Mouse (Mus musculus) forebrain, embryonic 16.5 days (tissue): Measurements from ENCODE around the gene Muc3. TPM values are rescaled to one million over a fixed set of nuclear protein-coding genes. Genes with fewer than 3 reads are reported as not detected.
"Not testable (repeated sequence)": the region's sequence is repeated elsewhere in the genome, so short reads cannot be mapped to it uniquely, and the experiment has no call there.

Experiments used
- ATAC-seq: fragments of 200-750 bp; cut with Nextera tagmentation; 2 replicates; pipeline ENCODE4 v1.8.0; 2017; ENCODE audit warnings: mild to moderate bottlenecking, moderate library complexity
- H3K27ac ChIP-seq: fragments of 300-500 bp; sonication (generic); 2 replicates; pipeline ENCODE4 v1.5.1; 2014; ENCODE audit warnings: low read length, control low read depth
- H3K27me3 ChIP-seq: fragments of 300-500 bp; sonication (generic); replicated peaks from 2 replicates; pipeline ENCODE4 v1.6.1; 2014; ENCODE audit warnings: low read length; ENCODE audit not compliant: control insufficient read depth, insufficient read depth
- H3K36me3 ChIP-seq: fragments of 300-500 bp; sonication (generic); 2 replicates; pipeline ENCODE4 v1.6.1; 2014; ENCODE audit not compliant: control insufficient read depth, insufficient read depth
- H3K4me1 ChIP-seq: fragments of 300-500 bp; sonication (generic); replicated peaks from 2 replicates; pipeline ENCODE4 v1.6.1; 2014; ENCODE audit warnings: low read length; ENCODE audit not compliant: control insufficient read depth, insufficient read depth
- H3K4me2 ChIP-seq: fragments of 300-500 bp; sonication (generic); 2 replicates; pipeline ENCODE4 v1.6.1; 2014; ENCODE audit warnings: mild to moderate bottlenecking, low read length, control low read depth
- H3K4me3 ChIP-seq: fragments of 300-500 bp; sonication (generic); replicated peaks from 2 replicates; pipeline ENCODE4 v1.5.1; 2014; ENCODE audit warnings: mild to moderate bottlenecking, low read length, control low read depth
- H3K9ac ChIP-seq: fragments of 300-500 bp; sonication (generic); replicated peaks from 2 replicates; pipeline ENCODE4 v1.6.1; 2014; ENCODE audit warnings: low read depth, low read length, control low read depth
- H3K9me3 ChIP-seq: fragments of 300-500 bp; sonication (generic); 2 replicates; pipeline ENCODE4 v1.6.1; 2016; ENCODE audit warnings: low read length; ENCODE audit not compliant: control insufficient read depth
- WGBS: fragments of 180-500 bp; shearing (Covaris S2); extraction: QIAGEN DNeasy Blood & Tissue Kit; methylation state at CpG from one replicate; pipeline ENCODE4 v1.1.7; 2014; 5-methylcytosine and 5-hydroxymethylcytosine counted together
- polyA plus RNA-seq: library from polyadenylated mRNA; unstranded; fragments of >200 nt; fragmentation: Nextera tagmentation; extraction: Ambion mirVana; gene quantifications from 2 replicates; pipeline ENCODE4 v1.2.1, GENCODE M21; 2015

Gene Muc3
- not detected in 2 replicates for polyA plus RNA-seq

DNA sequence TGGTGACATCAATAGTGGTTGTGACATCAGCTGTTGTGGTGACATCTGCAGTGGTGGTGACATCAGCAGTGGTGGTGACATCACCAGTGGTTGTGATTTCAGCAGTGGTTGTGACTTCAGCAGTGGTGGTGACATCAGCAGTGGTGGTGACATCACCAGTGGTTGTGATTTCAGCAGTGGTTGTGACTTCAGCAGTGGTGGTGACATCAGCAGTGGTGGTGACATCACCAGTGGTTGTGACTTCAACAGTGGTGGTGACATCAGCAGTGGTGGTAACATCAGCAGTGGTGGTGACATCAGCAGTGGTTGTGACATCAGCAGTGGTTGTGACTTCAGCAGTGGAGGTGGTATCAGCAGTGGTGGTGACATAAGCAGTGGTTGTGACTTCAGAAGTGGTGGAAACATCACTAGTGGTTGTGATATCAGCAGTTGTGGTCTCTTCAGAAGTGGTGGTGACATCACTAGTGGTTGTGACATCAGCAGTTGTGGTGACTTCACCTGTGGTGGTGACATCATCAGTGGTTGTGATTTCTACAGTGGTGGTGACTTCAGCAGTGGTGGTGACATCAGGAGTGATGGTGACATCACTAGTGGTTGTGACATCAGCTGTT lies at the start of gene Muc3:
TSS of gene Muc3 (minus strand) at position 51 of the 611 bp plus-strand sequence.
- H3K4me2 ChIP-seq, H3K27me3 ChIP-seq, H3K9ac ChIP-seq, H3K36me3 ChIP-seq, H3K4me3 ChIP-seq, H3K27ac ChIP-seq, ATAC-seq, H3K9me3 ChIP-seq, H3K4me1 ChIP-seq: not testable (repeated sequence)

DNA sequence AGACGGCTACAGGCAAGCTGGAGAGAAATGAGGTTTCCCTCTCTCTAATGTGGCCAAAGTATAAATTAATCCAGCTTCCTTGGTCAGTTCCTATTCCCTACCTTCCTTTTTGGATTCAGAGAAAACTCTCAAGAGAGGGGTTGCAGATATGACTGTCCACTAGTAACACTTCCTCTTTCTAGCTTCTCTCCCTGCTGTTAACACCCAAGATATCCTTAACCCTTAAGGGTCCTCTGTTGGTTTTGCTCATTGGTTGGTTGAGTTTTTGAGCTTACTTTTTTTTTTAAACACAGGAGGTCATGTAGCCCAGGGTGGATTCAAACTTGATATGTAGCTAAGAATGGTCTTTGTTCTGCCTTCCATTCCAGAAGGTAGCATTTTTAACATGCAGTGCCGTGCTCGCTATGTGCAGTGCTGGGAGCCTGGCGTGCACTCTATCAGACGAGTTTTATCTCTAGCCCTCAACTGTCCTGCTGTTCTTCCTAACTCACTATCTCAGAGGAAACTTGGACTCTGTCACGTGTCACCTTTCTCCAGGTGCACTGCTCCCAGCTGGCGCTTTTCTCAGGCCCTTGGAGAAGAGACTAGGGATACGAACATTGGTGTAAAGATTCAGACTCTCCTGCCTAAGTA lies 45.5 kb upstream of the Muc3 start:
- no peak for ATAC-seq

DNA sequence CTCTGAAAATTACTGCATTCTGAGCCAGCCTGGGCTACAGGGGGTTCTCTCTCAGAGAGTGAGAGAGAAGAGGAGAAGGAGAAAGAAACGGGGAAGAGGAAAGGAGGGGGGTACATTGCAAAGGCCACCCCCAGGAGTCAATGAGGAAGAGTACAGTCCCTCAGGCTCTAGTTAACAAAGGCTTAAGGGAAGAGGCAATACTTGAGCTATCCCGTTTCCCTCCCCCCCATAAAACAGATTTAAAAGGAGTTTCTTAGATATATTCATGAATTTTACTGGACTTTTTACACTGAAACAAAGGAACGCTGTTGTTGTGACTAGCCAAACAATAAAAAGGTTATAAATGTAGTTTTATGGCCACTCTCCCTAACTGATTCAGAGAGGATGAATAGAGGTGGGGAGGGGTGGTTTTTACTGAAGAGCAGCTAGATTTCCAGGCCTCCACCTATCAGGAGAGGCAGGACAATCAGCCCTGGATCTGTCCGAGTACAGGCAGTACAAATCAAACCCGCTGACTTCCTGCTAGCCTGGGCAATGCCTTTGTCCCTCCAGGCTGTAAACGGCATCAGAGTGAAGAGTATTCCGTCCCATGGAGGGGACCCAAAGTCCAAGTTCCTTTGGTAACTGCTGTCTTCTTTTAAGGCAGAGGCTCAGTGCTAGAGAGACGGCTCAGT lies 44.3 kb upstream of the Muc3 start:
- WGBS, result 76% methylated on average over 8 of the region's 8 CpGs
- H3K9ac ChIP-seq, result no peak overlapping the region
- 0 out of 2 replicates have a peak, but pooled peaks cover 2% of the 10 kb centered on the region for H3K27me3 ChIP-seq
- H3K4me1 ChIP-seq, result no peaks in the 10 kb centered on the region
- no peak overlapping the region for H3K4me3 ChIP-seq
- H3K27ac ChIP-seq, result no peak overlapping the region
- no peaks in the 10 kb centered on the region for H3K36me3 ChIP-seq
- ATAC-seq, result no peak
- H3K4me2 ChIP-seq, result no peak overlapping the region
- no peaks in the 10 kb centered on the region for H3K9me3 ChIP-seq

More for the DNA sequence above, 45.5 kb upstream of the Muc3 start:
- H3K36me3 ChIP-seq, result no peaks in the 10 kb centered on the region
- no peak overlapping the region for H3K4me3 ChIP-seq
- H3K9ac ChIP-seq, result no peak overlapping the region
- no peaks in the 10 kb centered on the region for H3K9me3 ChIP-seq
- H3K4me1 ChIP-seq, result no peaks in the 10 kb centered on the region
- no peak overlapping the region for H3K27ac ChIP-seq
- H3K4me2 ChIP-seq, result no peak overlapping the region
- WGBS, result 84% methylated on average over 8 of the region's 8 CpGs
- no peaks in the 10 kb centered on the region for H3K27me3 ChIP-seq

DNA sequence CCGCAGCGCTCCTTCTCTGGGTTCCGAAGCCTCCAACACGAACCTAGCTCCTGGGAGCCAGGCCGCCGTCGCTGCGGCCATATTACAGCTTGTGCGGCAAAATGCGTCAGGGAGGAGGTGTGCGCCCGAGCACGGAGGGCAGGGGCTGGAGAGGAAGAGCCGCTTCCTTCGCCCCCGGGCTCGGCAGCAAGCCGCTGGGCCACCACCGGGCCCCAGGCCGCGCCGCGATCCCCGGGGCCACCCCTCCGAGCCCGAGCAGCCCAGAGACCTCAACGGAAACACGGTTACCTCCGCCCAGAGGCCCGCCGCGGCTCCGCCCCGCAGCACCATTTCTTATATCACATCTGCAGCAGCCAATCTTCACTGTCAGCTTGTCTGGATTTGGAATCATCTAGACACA lies 40.2 kb upstream of the Muc3 start:
- H3K27ac ChIP-seq, result no peak overlapping the region
- peak; percentile 18; the same call in 1 of the 2 replicates for ATAC-seq

DNA sequence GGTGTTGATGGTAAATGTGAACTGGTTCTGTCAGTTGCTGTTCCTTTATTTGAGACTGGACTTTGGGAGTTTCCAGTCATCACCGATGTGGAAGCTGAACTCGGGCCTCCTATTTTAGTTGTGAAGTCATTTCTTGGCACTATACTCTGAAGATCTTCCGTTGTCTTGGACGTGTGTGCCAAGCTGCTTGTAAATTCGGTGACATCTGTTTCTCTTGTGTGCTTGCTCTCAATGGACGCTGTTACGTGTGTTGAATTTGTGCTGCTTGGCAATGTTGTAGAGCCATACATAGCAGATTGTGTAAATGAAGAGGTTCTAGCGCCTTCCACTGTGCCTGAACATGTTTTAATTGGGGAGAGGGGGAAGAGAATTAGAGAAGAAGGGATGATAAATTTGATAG lies 36.2 kb upstream of the Muc3 start:
- Histone ChIP-seq H3K4me3 (no peak overlapping the region), H3K27ac (peak overlapping the region; percentile 8; the same call in 1 of the 2 replicates), H3K4me1 (no peaks in the 10 kb centered on the region; the same call in 1 of the 2 replicates), H3K9me3 (no peaks in the 10 kb centered on the region), H3K27me3 (0 out of 2 replicates have a peak, but pooled peaks cover 4% of the 10 kb centered on the region), H3K36me3 (no peaks in the 10 kb centered on the region), H3K9ac (no peak overlapping the region), H3K4me2 (no peak overlapping the region)
- WGBS, result 41% methylated on average over 8 of the region's 8 CpGs
- 0 out of 2 replicates have a peak, but pooled peaks have one; percentile 43 for ATAC-seq

More for the DNA sequence above, 40.2 kb upstream of the Muc3 start:
- Histone ChIP-seq H3K36me3 (no peaks in the 10 kb centered on the region), H3K4me2 (peak overlapping the region; percentile 74), H3K27me3 (0 out of 2 replicates have a peak, but pooled peaks cover 4% of the 10 kb centered on the region), H3K9ac (peak overlapping the region; percentile 78), H3K9me3 (no peaks in the 10 kb centered on the region), H3K4me1 (no peaks in the 10 kb centered on the region; the same call in 1 of the 2 replicates), H3K4me3 (peak overlapping the region; percentile 54)
- WGBS, result 1% methylated on average over 32 of the region's 34 CpGs

DNA sequence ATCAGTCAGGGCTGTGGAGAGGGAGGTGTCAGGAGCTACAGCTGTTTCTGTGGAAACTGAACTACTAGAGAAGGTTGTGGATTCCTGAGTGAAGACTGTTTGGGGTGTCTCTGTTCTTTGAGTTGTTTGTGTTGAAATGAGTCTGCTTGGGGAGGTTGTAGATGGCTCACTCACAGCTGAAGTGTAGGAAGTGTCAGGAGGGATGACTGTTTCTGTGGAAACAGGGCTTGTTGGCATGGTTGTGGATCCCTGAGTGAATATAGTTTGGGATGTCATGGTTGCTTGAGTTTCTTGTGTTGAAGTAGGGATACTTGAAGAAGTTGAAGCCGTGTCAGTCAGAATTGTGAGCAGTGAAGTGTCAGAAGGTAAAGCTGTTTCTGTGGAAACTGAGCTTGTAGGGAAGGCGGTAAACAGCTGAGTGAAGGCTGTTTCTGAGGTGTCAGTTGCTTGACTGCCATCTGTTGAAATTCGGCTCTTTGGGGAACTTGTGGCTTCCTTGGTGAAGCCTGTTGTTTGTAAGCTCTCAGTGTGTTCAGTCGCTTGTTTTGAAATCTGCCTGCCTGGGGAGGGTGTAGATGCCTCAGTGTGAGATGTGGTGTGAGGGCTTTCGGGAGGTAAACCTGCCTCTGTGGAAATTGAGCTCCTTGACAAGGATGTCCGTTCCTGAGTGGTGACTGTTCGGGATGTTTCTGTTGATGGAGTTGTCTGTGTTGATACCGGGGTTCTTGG lies 30.7 kb upstream of the Muc3 start:
- Histone ChIP-seq H3K9me3 (no peaks in the 10 kb centered on the region), H3K9ac (no peak overlapping the region), H3K36me3 (no peaks in the 10 kb centered on the region), H3K4me2 (no peak overlapping the region), H3K27me3 (no peaks in the 10 kb centered on the region), H3K4me1 (no peaks in the 10 kb centered on the region), H3K27ac (no peak overlapping the region), H3K4me3 (no peak overlapping the region)
- 80% methylated on average over 8 of the region's 8 CpGs for WGBS
- no peak for ATAC-seq

DNA sequence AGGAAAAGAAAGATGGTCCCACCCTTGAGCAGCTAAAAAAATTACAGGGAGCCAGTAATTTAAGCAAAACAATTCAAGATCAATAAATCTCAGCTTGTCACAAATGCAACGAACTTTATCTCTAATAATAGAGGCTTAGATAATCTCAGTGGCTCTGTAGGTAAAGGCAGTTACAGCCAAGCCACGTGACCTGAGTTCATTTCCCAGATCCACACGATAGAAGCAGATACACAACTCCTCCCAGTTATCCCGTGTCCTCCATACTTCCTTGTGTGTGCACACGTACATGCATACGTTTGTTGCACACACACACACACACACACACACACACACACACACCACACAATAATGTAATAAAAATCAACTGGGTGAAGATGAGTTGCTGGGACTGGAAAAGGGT lies 24.8 kb upstream of the Muc3 start:
- no peak overlapping the region for H3K27ac ChIP-seq
- no peak overlapping the region for H3K9ac ChIP-seq
- no peaks in the 10 kb centered on the region for H3K27me3 ChIP-seq
- no peak for ATAC-seq
- WGBS, result 81% methylated on average over 6 of the region's 6 CpGs
- H3K4me2 ChIP-seq, result no peak overlapping the region
- no peaks in the 10 kb centered on the region for H3K36me3 ChIP-seq
- H3K9me3 ChIP-seq, result no peaks in the 10 kb centered on the region
- no peak overlapping the region for H3K4me3 ChIP-seq
- H3K4me1 ChIP-seq, result no peaks in the 10 kb centered on the region

DNA sequence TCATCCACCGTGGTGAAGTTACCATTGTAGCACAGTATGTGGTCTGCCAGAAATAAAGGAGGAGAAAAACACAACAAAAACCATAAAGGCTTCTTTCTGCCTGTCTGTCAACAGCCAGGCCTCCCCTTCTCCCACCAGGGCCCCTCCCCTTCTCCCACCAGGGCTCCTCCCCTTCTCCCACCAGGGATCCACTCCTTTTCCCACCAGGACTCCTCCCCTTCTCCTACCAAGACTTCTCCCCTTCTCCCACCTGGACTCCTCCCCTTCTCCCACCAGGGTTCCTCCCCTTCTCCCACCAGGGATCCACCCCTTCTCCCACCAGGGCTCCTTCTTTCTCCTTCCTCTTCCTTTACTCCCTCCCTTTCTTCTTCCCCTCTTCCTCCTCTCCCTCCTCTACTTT lies 23.5 kb upstream of the Muc3 start:
- WGBS, result 0% methylated on average over 1 of the region's 1 CpGs
- ATAC-seq, result no peak
- Histone ChIP-seq H3K4me3 (no peak overlapping the region), H3K4me1 (no peaks in the 10 kb centered on the region), H3K9me3 (no peaks in the 10 kb centered on the region), H3K27me3 (no peaks in the 10 kb centered on the region), H3K27ac (no peak overlapping the region), H3K36me3 (no peaks in the 10 kb centered on the region), H3K4me2 (no peak overlapping the region), H3K9ac (no peak overlapping the region)

DNA sequence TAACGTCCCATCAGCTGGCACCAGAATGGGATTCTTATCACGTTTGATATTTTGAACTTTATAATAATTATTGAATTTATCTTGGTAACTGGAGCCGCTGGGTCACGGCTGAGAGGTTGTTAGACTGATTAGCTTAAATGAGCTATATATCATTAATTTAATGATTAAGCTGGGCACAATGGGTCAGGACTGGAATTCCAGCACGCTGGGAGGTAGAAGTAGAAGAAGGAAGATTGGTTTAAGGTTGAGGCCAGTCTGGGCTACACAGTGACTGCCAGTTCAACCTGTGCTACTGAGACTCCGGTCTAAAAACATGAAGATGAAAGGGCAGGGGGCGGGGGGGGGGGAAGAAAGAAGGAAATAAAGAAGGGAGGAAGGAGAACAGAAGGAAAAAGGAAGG lies 22.4 kb upstream of the Muc3 start:
- Histone ChIP-seq H3K36me3 (no peaks in the 10 kb centered on the region), H3K27me3 (no peaks in the 10 kb centered on the region), H3K4me2 (no peak overlapping the region), H3K27ac (no peak overlapping the region), H3K4me3 (no peak overlapping the region), H3K4me1 (no peaks in the 10 kb centered on the region), H3K9me3 (no peaks in the 10 kb centered on the region), H3K9ac (no peak overlapping the region)
- ATAC-seq, result no peak
- 81% methylated on average over 6 of the region's 7 CpGs for WGBS
